Comparison of ENCODE assay signal across 27 mouse cellular contexts in the genomic region with DNA sequence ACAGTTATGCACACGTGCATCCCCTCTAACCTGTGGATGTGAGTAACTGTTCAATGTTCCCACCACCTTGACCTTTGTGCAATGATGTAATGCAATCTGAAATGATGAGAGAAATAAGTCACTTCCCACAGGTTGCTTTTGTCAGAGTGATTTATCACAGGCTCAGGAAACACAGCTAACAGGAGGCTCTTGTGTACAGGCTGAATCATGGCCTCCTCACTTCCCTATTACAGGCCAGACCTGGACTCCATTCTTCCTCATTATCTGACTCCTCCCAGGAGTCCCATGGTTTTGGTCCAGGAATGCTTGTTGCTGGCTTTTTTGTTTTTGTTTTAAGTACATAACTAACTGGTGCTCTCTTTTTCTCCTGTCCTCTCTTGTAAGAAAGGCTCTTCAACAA.
DNase-seq lines count a peak whose midpoint lies in the region; ATAC-seq and TF ChIP-seq lines count a peak whose summit lies in the region.
"Had no signal": no experiment of that assay in that cellular context is flagged by ENCODE, and none has a peak within 500 bp of the region (broad histone marks: within the 10 kb centered on the region; RNA-seq: fewer than 3 reads in every experiment).

No protein-coding gene starts in this region.

- H3K4me2 ChIP-seq in limb, embryonic 11.5 days (ENCODE audit: low read depth, severe bottlenecking): no peak overlapping the region
- no peak overlapping the region for H3K4me2 ChIP-seq in intestine, postnatal 0 days (replicated peaks; ENCODE audit: low read depth)
- H3K4me2 ChIP-seq in midbrain, postnatal 0 days (ENCODE audit: low read depth, low read length, poor library complexity, severe bottlenecking): no peak overlapping the region
- H3K4me2 ChIP-seq: embryonic facial prominence, embryonic 13.5 days; forebrain, embryonic 12.5 days; forebrain, embryonic 15.5 days; heart, embryonic 12.5 days; heart, embryonic 15.5 days; hindbrain, embryonic 14.5 days had no signal

- no peak for TF ChIP-seq CTCF in intestine, postnatal 0 days (IDR thresholded peaks at IDR 0.05; ENCODE audit: low read depth)
- TF ChIP-seq CTCF in midbrain, postnatal 0 days (IDR thresholded peaks at IDR 0.05): no peak
- no peak for TF ChIP-seq CTCF in cerebellum, adult 2 months (IDR thresholded peaks at IDR 0.05; ENCODE audit: borderline replicate concordance, insufficient read depth, low read depth, low read length)

- no peak overlapping the region for H3K4me3 ChIP-seq in limb, embryonic 11.5 days (ENCODE audit: low read depth, low read length)
- H3K4me3 ChIP-seq in limb, embryonic 10.5 days: no peak overlapping the region
- no peak overlapping the region for H3K4me3 ChIP-seq in intestine, postnatal 0 days (ENCODE audit: low read depth, low read length)
- H3K4me3 ChIP-seq in midbrain, postnatal 0 days (ENCODE audit: low read depth, low read length): no peak overlapping the region
- H3K4me3 ChIP-seq in cerebellum, adult 2 months (replicated peaks; ENCODE audit: insufficient read depth, low read depth, low read length): no peak overlapping the region
- H3K4me3 ChIP-seq: embryonic facial prominence, embryonic 10.5 days; embryonic facial prominence, embryonic 13.5 days; erythroblast, embryonic 14.5 days; forebrain, embryonic 12.5 days; forebrain, embryonic 15.5 days; heart, embryonic 12.5 days; heart, embryonic 15.5 days had no signal

- no peaks in the 10 kb centered on the region for H3K4me1 ChIP-seq in limb, embryonic 11.5 days (ENCODE audit: control insufficient read depth, insufficient read depth, low read length)
- H3K4me1 ChIP-seq in limb, embryonic 10.5 days: peaks cover 11% of the 10 kb centered on the region; the same call in 1 of the 2 replicates
- 0 out of 2 replicates have a peak, but pooled peaks cover 2% of the 10 kb centered on the region for H3K4me1 ChIP-seq in intestine, postnatal 0 days (replicated peaks; ENCODE audit: control insufficient read depth, insufficient read depth, low read length)
- no peaks in the 10 kb centered on the region for H3K4me1 ChIP-seq in midbrain, postnatal 0 days (ENCODE audit: insufficient read depth, low read length)
- peaks cover 7% of the 10 kb centered on the region for H3K4me1 ChIP-seq in cerebellum, adult 2 months (ENCODE audit: control insufficient read depth, insufficient read depth, low read length)
- H3K4me1 ChIP-seq: embryonic facial prominence, embryonic 13.5 days; forebrain, embryonic 12.5 days; forebrain, embryonic 15.5 days; heart, embryonic 12.5 days; heart, embryonic 15.5 days had no signal

- no peaks in the 10 kb centered on the region for H3K27me3 ChIP-seq in limb, embryonic 11.5 days (ENCODE audit: control insufficient read depth, insufficient read depth, low read length)
- H3K27me3 ChIP-seq in limb, embryonic 10.5 days (ENCODE audit: low read depth, poor library complexity, severe bottlenecking): no peaks in the 10 kb centered on the region
- no peaks in the 10 kb centered on the region for H3K27me3 ChIP-seq in intestine, postnatal 0 days (replicated peaks; ENCODE audit: control insufficient read depth, insufficient read depth, low read length)
- H3K27me3 ChIP-seq in midbrain, postnatal 0 days (ENCODE audit: insufficient read depth, low read length): no peaks in the 10 kb centered on the region
- no peaks in the 10 kb centered on the region for H3K27me3 ChIP-seq in cerebellum, adult 2 months (ENCODE audit: control insufficient read depth, insufficient read depth, low read length)
- H3K27me3 ChIP-seq: embryonic facial prominence, embryonic 13.5 days; forebrain, embryonic 12.5 days; forebrain, embryonic 15.5 days; heart, embryonic 12.5 days; heart, embryonic 15.5 days had no signal

- H3K9me3 ChIP-seq in limb, embryonic 11.5 days (ENCODE audit: control insufficient read depth, low read length): no peaks in the 10 kb centered on the region
- H3K9me3 ChIP-seq in limb, embryonic 10.5 days (replicated peaks): no peaks in the 10 kb centered on the region
- H3K9me3 ChIP-seq in intestine, postnatal 0 days (ENCODE audit: control insufficient read depth): no peaks in the 10 kb centered on the region
- H3K9me3 ChIP-seq in midbrain, postnatal 0 days (ENCODE audit: low read length): no peaks in the 10 kb centered on the region
- H3K9me3 ChIP-seq: embryonic facial prominence, embryonic 10.5 days; embryonic facial prominence, embryonic 13.5 days; forebrain, embryonic 12.5 days; forebrain, embryonic 15.5 days; heart, embryonic 12.5 days; heart, embryonic 15.5 days had no signal

- WGBS in limb, embryonic 11.5 days: 67% methylated on average over 1 of the region's 1 CpGs
- WGBS in limb, embryonic 10.5 days: 71% methylated on average over 1 of the region's 1 CpGs
- WGBS in intestine, postnatal 0 days: 46% methylated on average over 1 of the region's 1 CpGs
- WGBS in midbrain, postnatal 0 days: 81% methylated on average over 1 of the region's 1 CpGs
- WGBS in cerebellum, adult 2 months: 97% methylated on average over 1 of the region's 1 CpGs

- H3K36me3 ChIP-seq in limb, embryonic 11.5 days (ENCODE audit: control insufficient read depth, insufficient read depth, low read length): no peaks in the 10 kb centered on the region
- H3K36me3 ChIP-seq in limb, embryonic 10.5 days: no peaks in the 10 kb centered on the region
- no peaks in the 10 kb centered on the region for H3K36me3 ChIP-seq in intestine, postnatal 0 days (ENCODE audit: control insufficient read depth, insufficient read depth)
- no peaks in the 10 kb centered on the region for H3K36me3 ChIP-seq in midbrain, postnatal 0 days (ENCODE audit: insufficient read depth, low read length)
- H3K36me3 ChIP-seq: embryonic facial prominence, embryonic 10.5 days; embryonic facial prominence, embryonic 13.5 days; forebrain, embryonic 12.5 days; forebrain, embryonic 15.5 days; heart, embryonic 12.5 days; heart, embryonic 15.5 days had no signal

- no peak overlapping the region for H3K27ac ChIP-seq in limb, embryonic 11.5 days (replicated peaks; ENCODE audit: low read depth, low read length)
- no peak overlapping the region for H3K27ac ChIP-seq in limb, embryonic 10.5 days
- no peak overlapping the region for H3K27ac ChIP-seq in intestine, postnatal 0 days (ENCODE audit: low read depth, low read length)
- H3K27ac ChIP-seq in midbrain, postnatal 0 days (ENCODE audit: low read depth, low read length): no peak overlapping the region
- no peak overlapping the region for H3K27ac ChIP-seq in cerebellum, adult 2 months (ENCODE audit: insufficient read depth, low read length)
- H3K27ac ChIP-seq: embryonic facial prominence, embryonic 10.5 days; embryonic facial prominence, embryonic 13.5 days; forebrain, embryonic 12.5 days; forebrain, embryonic 15.5 days; heart, embryonic 15.5 days; hindbrain, embryonic 14.5 days; hindbrain, postnatal 0 days had no signal

- ATAC-seq in limb, embryonic 11.5 days (ENCODE audit: insufficient number of reproducible peaks, low FRiP score, low TSS enrichment, low read depth): 0 out of 2 replicates have a peak, but pooled peaks have one; percentile 31
- ATAC-seq in intestine, postnatal 0 days: peak; percentile 75
- ATAC-seq in midbrain, postnatal 0 days (ENCODE audit: low FRiP score): no peak
- ATAC-seq: activated CD4-positive, CD25-positive, alpha-beta regulatory T cell, adult 4 months; forebrain, embryonic 15.5 days; hindbrain, postnatal 0 days; inflammation-experienced regulatory T-cells, adult 6 months had no signal

- DNase-seq in limb, embryonic 11.5 days (ENCODE audit: low spot score): no peak
- no peak for DNase-seq in limb, embryonic 10.5 days (ENCODE audit: low spot score)
- DNase-seq in mesoderm, embryonic 11.5 days (ENCODE audit: low read depth, low spot score): peak; percentile 23
- no peak for DNase-seq in midbrain, postnatal 0 days (ENCODE audit: low spot score)
- no peak for DNase-seq in cerebellum, adult 2 months
- DNase-seq: adrenal gland, postnatal 10 days; adrenal gland, postnatal 36 days; cerebellum, adult 18-20 months; cerebellum, adult 9-11 months; cerebellum, postnatal 36 days; embryo, embryonic 11 days; gastrocnemius, postnatal 10 days; heart, adult 18-20 months; heart, postnatal 10 days; heart, postnatal 36 days had no signal

- H3K9ac ChIP-seq in limb, embryonic 11.5 days (ENCODE audit: low read length): no peak overlapping the region
- H3K9ac ChIP-seq in intestine, postnatal 0 days (ENCODE audit: low read depth, low read length): no peak overlapping the region
- no peak overlapping the region for H3K9ac ChIP-seq in midbrain, postnatal 0 days (replicated peaks; ENCODE audit: low read length, poor library complexity, severe bottlenecking)
- H3K9ac ChIP-seq: embryonic facial prominence, embryonic 13.5 days; forebrain, embryonic 12.5 days; forebrain, embryonic 15.5 days; heart, embryonic 12.5 days; heart, embryonic 15.5 days; hindbrain, embryonic 14.5 days had no signal

- no peak for TF ChIP-seq POLR2A in cerebellum, adult 2 months (IDR thresholded peaks at IDR 0.05; ENCODE audit: borderline replicate concordance, insufficient read depth, low read length)
